Mouse (Mus musculus): ENCODE data around the gene Gm12169. TPM values are rescaled to one million over a fixed set of nuclear protein-coding genes. Genes with fewer than 3 reads are reported as not detected.

Gene Gm12169
- polyA plus RNA-seq, 1 experiment from 2014 or later, result not detected

DNA sequence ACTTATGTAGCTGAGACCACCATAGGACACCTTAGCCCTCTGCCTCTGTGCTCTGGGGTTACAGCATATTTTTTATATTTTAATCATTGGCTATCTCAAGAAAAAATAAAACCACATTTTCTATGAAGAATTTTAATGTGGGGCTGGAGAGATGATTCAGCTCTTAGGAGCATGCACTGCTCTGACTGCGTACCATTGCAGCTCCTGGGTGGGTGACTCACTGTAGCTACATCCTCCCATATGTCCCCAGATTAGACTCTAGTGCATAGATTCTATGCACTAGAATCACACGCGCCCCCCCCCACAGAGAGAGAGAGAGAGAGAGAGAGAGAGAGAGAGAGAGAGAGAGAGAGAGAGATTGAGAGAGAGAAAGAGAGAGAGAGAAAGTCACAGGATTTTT is 28.7 kb downstream of the Gm12169 start:
- Histone ChIP-seq H3K9ac (no peak overlapping the region), H3K9me3 (no peaks in the 10 kb centered on the region), H3K4me1 (replicated peaks) (no peaks in the 10 kb centered on the region), H3K27ac (no peak overlapping the region), H3K27me3 (replicated peaks) (no peaks in the 10 kb centered on the region), H3K36me3 (no peaks in the 10 kb centered on the region), H3K4me2 (replicated peaks) (no peak overlapping the region), H3K4me3 (replicated peaks) (no peak overlapping the region)
- ATAC-seq, result no peak
- 88% methylated on average over 3 of the region's 3 CpGs for WGBS

DNA sequence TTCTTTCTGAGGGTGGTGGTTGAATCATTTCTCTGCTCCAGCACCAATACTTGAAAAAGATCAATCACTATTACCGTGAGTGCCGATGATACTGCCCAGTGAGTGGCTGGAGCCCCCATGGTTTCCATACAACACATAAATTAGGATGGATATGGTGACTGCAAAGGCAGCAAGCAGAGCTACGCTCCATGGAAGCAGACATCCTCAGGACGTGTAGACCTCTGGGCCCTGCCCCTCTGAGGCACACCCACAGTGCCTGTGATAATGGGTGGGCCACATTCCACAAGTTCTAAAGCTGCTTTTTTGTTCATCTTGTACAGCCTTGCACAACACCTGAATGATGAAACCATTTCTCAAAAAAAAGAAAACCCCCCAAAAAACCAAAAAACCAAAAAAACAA is 37.1 kb downstream of the Gm12169 start:
- Histone ChIP-seq H3K9me3 (no peaks in the 10 kb centered on the region), H3K4me1 (replicated peaks) (no peaks in the 10 kb centered on the region), H3K9ac (no peak overlapping the region), H3K27ac (no peak overlapping the region), H3K4me3 (replicated peaks) (no peak overlapping the region), H3K36me3 (no peaks in the 10 kb centered on the region), H3K27me3 (replicated peaks) (no peaks in the 10 kb centered on the region), H3K4me2 (replicated peaks) (no peak overlapping the region)
- ATAC-seq, result no peak
- 79% methylated on average over 4 of the region's 4 CpGs for WGBS

DNA sequence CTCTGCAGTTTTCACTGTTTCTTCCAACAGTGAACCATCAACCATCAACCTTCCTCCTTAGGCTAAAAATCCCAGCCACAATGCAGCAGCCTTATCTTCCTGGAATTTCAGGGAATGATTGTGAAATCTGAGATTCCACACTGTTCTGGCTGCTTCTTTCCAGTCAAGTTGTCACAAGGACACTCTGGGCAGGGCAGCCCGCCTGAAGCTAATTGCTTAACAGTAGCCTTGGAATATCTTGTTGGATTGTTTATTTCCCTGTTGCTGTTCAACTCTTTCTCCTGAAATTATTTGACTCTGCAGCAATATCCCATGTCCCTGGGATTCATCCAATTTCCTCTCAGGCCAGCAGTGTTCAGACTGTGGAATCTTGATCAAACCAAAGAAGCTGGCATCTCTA is 40.7 kb downstream of the Gm12169 start:
- Histone ChIP-seq H3K9ac (no peak overlapping the region), H3K27me3 (replicated peaks) (no peaks in the 10 kb centered on the region), H3K36me3 (no peaks in the 10 kb centered on the region), H3K27ac (no peak overlapping the region), H3K4me3 (replicated peaks) (no peak overlapping the region), H3K4me2 (replicated peaks) (no peak overlapping the region), H3K9me3 (no peaks in the 10 kb centered on the region), H3K4me1 (replicated peaks) (no peaks in the 10 kb centered on the region)
- WGBS, result 74% methylated on average over 1 of the region's 1 CpGs
- ATAC-seq, result no peak

DNA sequence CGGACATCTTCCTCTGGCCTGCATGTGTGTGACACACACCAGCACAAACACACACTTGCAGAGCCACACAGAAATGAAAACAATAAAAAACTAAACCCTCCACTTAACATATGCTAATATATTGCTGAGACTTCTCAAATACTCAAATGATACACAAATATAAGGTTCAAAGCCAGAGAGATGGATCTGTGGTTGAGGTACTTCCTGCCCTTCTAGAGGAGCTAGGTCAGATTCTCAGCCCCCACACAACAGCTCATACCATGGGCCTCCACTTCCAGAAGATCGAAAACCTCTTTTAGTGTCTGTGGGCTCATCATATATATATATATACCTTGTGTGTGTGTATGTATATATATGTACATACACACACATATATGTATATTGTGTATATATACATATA is 42.0 kb downstream of the Gm12169 start:
- WGBS, result 90% methylated on average over 2 of the region's 2 CpGs
- Histone ChIP-seq H3K4me3 (replicated peaks) (no peak overlapping the region), H3K36me3 (no peaks in the 10 kb centered on the region), H3K9ac (no peak overlapping the region), H3K27ac (no peak overlapping the region), H3K4me1 (replicated peaks) (no peaks in the 10 kb centered on the region), H3K9me3 (no peaks in the 10 kb centered on the region), H3K4me2 (replicated peaks) (no peak overlapping the region), H3K27me3 (replicated peaks) (no peaks in the 10 kb centered on the region)
- ATAC-seq, result no peak

DNA sequence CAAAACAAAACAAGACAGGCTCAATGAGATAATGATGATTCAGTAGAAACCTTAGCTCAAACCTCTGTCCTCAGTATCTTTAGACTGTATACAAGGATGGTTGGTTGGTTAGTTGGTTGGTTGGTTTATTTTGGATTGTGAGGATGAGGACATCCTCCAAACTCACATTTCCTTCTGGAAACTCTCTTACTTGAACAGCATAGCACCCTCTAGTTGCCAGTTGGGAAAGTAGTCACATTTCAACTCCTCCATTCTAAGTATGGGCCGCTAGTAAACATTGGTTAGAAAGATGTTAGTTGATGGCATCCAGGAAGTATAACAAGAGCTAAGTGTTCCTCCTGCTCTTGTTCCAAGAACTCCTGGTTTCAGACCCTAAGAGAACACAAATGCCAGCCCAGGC is 45.1 kb downstream of the Gm12169 start:
- Histone ChIP-seq H3K36me3 (no peaks in the 10 kb centered on the region), H3K27me3 (replicated peaks) (no peaks in the 10 kb centered on the region), H3K4me1 (replicated peaks) (no peaks in the 10 kb centered on the region), H3K4me2 (replicated peaks) (no peak overlapping the region), H3K4me3 (replicated peaks) (no peak overlapping the region), H3K9me3 (no peaks in the 10 kb centered on the region), H3K27ac (no peak overlapping the region), H3K9ac (no peak overlapping the region)
- no peak for ATAC-seq
- 86% methylated on average over 1 of the region's 1 CpGs for WGBS

DNA sequence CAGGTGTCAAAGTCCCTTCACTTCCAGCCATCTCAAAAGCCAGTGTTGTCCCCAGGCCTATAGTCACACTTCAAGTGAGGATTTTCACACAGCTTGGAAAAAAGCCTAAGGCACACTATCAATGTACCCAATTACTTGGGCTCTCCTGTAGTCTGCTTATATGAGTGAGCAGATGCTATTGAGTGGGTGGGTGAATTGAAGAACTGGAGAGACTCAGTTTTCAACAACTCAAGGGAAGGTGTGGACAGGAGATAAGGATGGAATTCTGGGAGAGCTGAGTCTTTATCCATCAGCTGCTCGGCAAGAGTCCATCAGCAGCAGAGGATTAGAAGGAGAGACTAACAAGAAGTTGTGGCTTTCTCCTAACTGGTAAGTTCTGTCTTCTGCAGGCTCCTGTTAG is 47.3 kb downstream of the Gm12169 start, which contains the start of gene BC053393:
TSS of gene BC053393 (plus strand) at position 210 of the 400 bp plus-strand sequence.
- Histone ChIP-seq H3K4me3 (replicated peaks) (no peak within 1 kb of the TSS), H3K9ac (no peak within 1 kb of the TSS), H3K27ac (no peak within 1 kb of the TSS), H3K9me3 (no peaks in the 10 kb centered on the region), H3K4me2 (replicated peaks) (no peak within 1 kb of the TSS), H3K4me1 (replicated peaks) (no peaks in the 10 kb centered on the region), H3K36me3 (no peaks in the 10 kb centered on the region), H3K27me3 (replicated peaks) (no peaks in the 10 kb centered on the region)
- 66% methylated on average over 1 of the region's 1 CpGs for WGBS
- no peak for ATAC-seq

DNA sequence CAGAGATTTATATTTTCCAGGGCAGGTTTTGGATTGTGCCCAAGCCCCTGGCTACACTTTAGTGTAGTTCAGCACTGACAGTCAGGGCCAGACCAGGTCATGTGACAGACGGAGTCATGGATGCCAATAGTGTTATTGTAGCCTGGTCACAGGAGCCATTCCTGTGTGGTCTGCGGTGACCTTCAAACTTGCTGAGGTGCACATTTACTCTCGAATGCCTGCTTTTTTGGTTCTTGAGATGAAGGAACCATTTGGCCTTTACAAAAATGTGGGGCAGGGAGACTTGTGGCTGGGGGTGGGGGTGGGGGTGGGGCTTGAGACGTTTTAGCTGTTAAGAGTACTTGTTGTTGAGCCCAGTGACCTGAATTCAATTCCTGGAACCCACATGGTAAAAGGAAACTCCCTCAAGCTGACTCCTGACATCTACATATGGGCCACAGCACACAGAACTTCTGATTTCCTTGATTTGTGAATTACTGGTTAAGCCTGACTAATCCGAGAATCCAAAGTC is 54.8 kb downstream of the Gm12169 start:
- no peak for ATAC-seq
- H3K36me3 ChIP-seq, result no peaks in the 10 kb centered on the region
- H3K9me3 ChIP-seq, result no peaks in the 10 kb centered on the region
- no peaks in the 10 kb centered on the region for H3K4me1 ChIP-seq (replicated peaks)
- 40% methylated on average over 5 of the region's 5 CpGs for WGBS
- H3K27me3 ChIP-seq (replicated peaks), result no peaks in the 10 kb centered on the region
- no peak overlapping the region for H3K4me2 ChIP-seq (replicated peaks)
- no peak overlapping the region for H3K4me3 ChIP-seq (replicated peaks)
- no peak overlapping the region for H3K9ac ChIP-seq
- H3K27ac ChIP-seq, result no peak overlapping the region

DNA sequence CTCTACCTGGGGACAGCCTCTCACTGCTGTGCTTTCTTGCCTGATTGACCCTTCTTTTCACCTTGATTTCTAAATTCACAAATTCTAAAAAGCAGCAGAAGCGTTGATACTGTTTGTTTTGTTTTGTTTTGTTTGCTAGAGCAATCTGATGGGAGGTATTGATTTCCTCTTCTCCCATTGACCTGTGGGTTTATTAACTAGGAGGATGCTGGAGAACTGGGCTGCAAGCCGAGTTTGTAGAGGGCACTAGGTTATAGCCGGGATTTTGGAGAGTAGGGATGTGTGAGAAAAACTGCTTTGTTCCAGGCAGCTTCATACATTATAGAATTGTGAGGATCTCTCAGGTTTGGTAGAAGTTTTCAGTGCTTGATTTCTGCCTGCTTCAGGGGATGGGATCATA is 56.4 kb downstream of the Gm12169 start:
- Histone ChIP-seq H3K4me2 (replicated peaks) (no peak overlapping the region), H3K9me3 (no peaks in the 10 kb centered on the region), H3K4me3 (replicated peaks) (no peak overlapping the region), H3K36me3 (no peaks in the 10 kb centered on the region), H3K27ac (no peak overlapping the region), H3K27me3 (replicated peaks) (no peaks in the 10 kb centered on the region), H3K4me1 (replicated peaks) (no peaks in the 10 kb centered on the region), H3K9ac (no peak overlapping the region)
- 69% methylated on average over 3 of the region's 3 CpGs for WGBS
- ATAC-seq, result no peak

DNA sequence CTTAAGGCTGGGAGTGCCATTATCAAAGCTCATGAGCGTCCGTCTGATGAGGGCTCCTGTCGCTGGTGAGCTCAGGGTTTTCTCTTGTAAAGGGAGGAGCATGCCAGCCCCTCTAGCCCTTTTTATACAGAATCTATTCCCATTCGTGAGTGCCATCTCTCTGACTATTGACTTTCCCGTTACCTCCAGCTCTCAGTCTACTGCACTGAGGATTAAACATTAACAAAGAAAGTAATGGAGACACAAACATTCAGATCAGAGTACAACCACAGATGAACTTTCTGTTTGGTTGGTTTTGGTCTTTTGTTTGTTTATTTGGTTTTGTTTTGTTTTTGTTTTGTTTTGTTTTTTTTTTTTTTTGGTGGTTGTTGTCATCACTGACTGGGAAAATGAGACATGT is 58.7 kb downstream of the Gm12169 start:
- 72% methylated on average over 5 of the region's 5 CpGs for WGBS
- H3K4me2 ChIP-seq (replicated peaks), result no peak overlapping the region
- H3K27me3 ChIP-seq (replicated peaks), result no peaks in the 10 kb centered on the region
- no peak overlapping the region for H3K9ac ChIP-seq
- no peaks in the 10 kb centered on the region for H3K9me3 ChIP-seq
- H3K4me1 ChIP-seq (replicated peaks), result no peaks in the 10 kb centered on the region
- no peaks in the 10 kb centered on the region for H3K36me3 ChIP-seq
- no peak overlapping the region for H3K4me3 ChIP-seq (replicated peaks)
- ATAC-seq, result no peak
- H3K27ac ChIP-seq, result no peak overlapping the region

Other genes starting within 250 kb of the Gm12169 start
- 7.5 and 7.8 TPM in 2 replicates for gene Cyfip2, start 211.4 kb upstream of the Gm12169 start, polyA plus RNA-seq (2015; fragmentation: Nextera tagmentation; extraction: Ambion mirVana)
- gene Itk, start 134.7 kb upstream of the Gm12169 start, polyA plus RNA-seq (2015; fragmentation: Nextera tagmentation; extraction: Ambion mirVana), result 0.25 and 0.40 TPM in 2 replicates
- not detected in 2 replicates for gene Fam71b, start 127.7 kb upstream of the Gm12169 start, polyA plus RNA-seq (2015; fragmentation: Nextera tagmentation; extraction: Ambion mirVana)
- gene Med7, start 87.3 kb upstream of the Gm12169 start, polyA plus RNA-seq (2015; fragmentation: Nextera tagmentation; extraction: Ambion mirVana), result 57.5 and 60.6 TPM in 2 replicates
- 0.08 and 0.16 TPM in 2 replicates for gene Havcr2, start 69.3 kb upstream of the Gm12169 start, polyA plus RNA-seq (2015; fragmentation: Nextera tagmentation; extraction: Ambion mirVana)
- gene BC053393, start 47.3 kb downstream of the Gm12169 start, polyA plus RNA-seq (2015; fragmentation: Nextera tagmentation; extraction: Ambion mirVana), result not detected in 2 replicates
- gene Dppa1, start 105.0 kb downstream of the Gm12169 start, polyA plus RNA-seq (2015; fragmentation: Nextera tagmentation; extraction: Ambion mirVana), result not detected in 2 replicates
- 1.1 and 1.2 TPM in 2 replicates for gene Timd2, start 182.8 kb downstream of the Gm12169 start, polyA plus RNA-seq (2015; fragmentation: Nextera tagmentation; extraction: Ambion mirVana)
- not detected in 2 replicates for gene Havcr1, start 210.9 kb downstream of the Gm12169 start, polyA plus RNA-seq (2015; fragmentation: Nextera tagmentation; extraction: Ambion mirVana)

All from intestine, embryonic 15.5 days (tissue).